In genomic region chr12:107093326-107093725, GRCm38 (mm10) we compare ENCODE assay signal across 10 mouse cellular contexts.
DNase-seq lines count a peak whose midpoint lies in the region; TF ChIP-seq lines count a peak whose summit lies in the region.
"Had no signal": no experiment of that assay in that cellular context is flagged by ENCODE, and none has a peak within 500 bp of the region (broad histone marks: within the 10 kb centered on the region; RNA-seq: fewer than 3 reads in every experiment).

No protein-coding gene starts in this region.

- peak; percentile 67 for DNase-seq in cerebellum, adult 11 months
- DNase-seq in cerebellum, adult 9-11 months: peak; percentile 81
- DNase-seq in layer of hippocampus, adult 9-11 months: peak; percentile 80
- no peak for DNase-seq in kidney, postnatal 36 days
- DNase-seq in liver: no peak
- DNase-seq in ovary, postnatal 14 days (ENCODE audit: low spot score): no peak
- DNase-seq: kidney, adult 9 months; lung, postnatal 4 days had no signal

- no peak overlapping the region for H3K4me3 ChIP-seq in olfactory bulb, adult 2 months (ENCODE audit: insufficient read depth, low read depth, low read length)
- H3K4me3 ChIP-seq: hindbrain, embryonic 10.5 days had no signal

- TF ChIP-seq CTCF in olfactory bulb, adult 2 months (IDR thresholded peaks at IDR 0.05; ENCODE audit: insufficient read depth, low read depth, low read length): no peak

- H3K27ac ChIP-seq in olfactory bulb, adult 2 months (ENCODE audit: insufficient read depth, low read depth, low read length): 0 out of 2 replicates have a peak overlapping the region, but pooled peaks have one; percentile 21
- H3K27ac ChIP-seq: hindbrain, embryonic 10.5 days had no signal

- H3K4me1 ChIP-seq in olfactory bulb, adult 2 months (ENCODE audit: control insufficient read depth, insufficient read depth, low read length): peaks cover 7% of the 10 kb centered on the region
- H3K4me1 ChIP-seq: hindbrain, embryonic 10.5 days had no signal

- no peak for TF ChIP-seq POLR2A in olfactory bulb, adult 2 months (IDR thresholded peaks at IDR 0.05; ENCODE audit: insufficient read depth, low read depth, low read length)

- 54% methylated on average over 13 of the region's 13 CpGs for WGBS in olfactory bulb, adult 2 months

Comparison
In these comparisons a context has a peak if more than half of its experiments do, and no peak if none do; other contexts are left out.
1. DNase-seq: peak in cerebellum, adult 11 months (single experiment), cerebellum, adult 9-11 months (single experiment) and layer of hippocampus, adult 9-11 months (single experiment); none in kidney, postnatal 36 days (0 of 2), liver (single experiment) and ovary, postnatal 14 days (single experiment).